Mouse (Mus musculus) bone marrow macrophage, adult 2 months (primary cell): ENCODE results near the gene Anxa4.

ENCODE experiments used
- CTCF ChIP-seq: IDR thresholded peaks from 2 replicates; pipeline ENCODE4 v1.5.1; 2012; ENCODE audit warnings: low read depth, mild to moderate bottlenecking, low read length, moderate library complexity
- POLR2A ChIP-seq: IDR thresholded peaks from 2 replicates; pipeline ENCODE4 v1.6.1; 2012; ENCODE audit warnings: mild to moderate bottlenecking, low read depth, low read length, borderline replicate concordance

DNA sequence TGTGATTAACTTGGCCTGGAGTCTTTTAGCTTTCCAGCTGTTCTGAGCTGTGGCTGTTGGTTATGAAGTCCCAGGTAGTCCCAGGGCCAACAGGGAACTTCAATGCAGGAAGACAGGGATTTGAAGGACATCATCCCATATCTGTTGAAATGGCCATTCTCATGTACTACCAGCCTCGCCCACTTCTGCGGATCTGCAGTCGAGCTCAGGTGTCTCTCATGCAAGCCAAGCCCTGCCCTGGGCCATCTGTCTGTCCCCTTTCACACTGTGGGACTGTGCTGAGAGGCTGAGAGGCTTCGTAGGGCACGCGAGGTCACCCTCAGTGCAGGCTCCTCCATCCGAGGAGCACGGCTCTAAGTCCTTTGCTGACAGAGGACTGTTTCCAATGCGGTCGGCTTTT, 97.2 kb downstream of the Anxa4 start:
- TF ChIP-seq POLR2A (no peak), CTCF (no peak)
